Mouse (Mus musculus) G1E (cell line): ENCODE measurements around the gene Glrx2.

Experiments
- CTCF ChIP-seq: IDR thresholded peaks from 2 replicates; pipeline ENCODE4 v1.5.1; 2012; ENCODE audit warnings: low read depth, low read length, inconsistent platforms, mixed read lengths
- GATA2 ChIP-seq: IDR thresholded peaks from 2 replicates; pipeline ENCODE4 v1.6.1; 2012; ENCODE audit warnings: low read depth, low read length, inconsistent platforms, borderline replicate concordance
- TAL1 ChIP-seq: conservative IDR thresholded peaks from 2 replicates; pipeline ENCODE4 v1.6.1; 2012; ENCODE audit warnings: low read depth, low read length, inconsistent platforms, mixed read lengths

- TF ChIP-seq CTCF (no peak), TAL1 (no peak), GATA2 (no peak)
Observed at GRCm38 (mm10) chr1:143742186-143742585, 26.0 kb downstream of the Glrx2 start.
